Mouse (Mus musculus): ENCODE results near the gene Pla2g7. TPM values are rescaled to one million over a fixed set of nuclear protein-coding genes. Genes with fewer than 3 reads are reported as not detected.

Pla2g7 gene
- polyA plus RNA-seq, 1 experiment from 2014 or later: 15.4 TPM

DNA sequence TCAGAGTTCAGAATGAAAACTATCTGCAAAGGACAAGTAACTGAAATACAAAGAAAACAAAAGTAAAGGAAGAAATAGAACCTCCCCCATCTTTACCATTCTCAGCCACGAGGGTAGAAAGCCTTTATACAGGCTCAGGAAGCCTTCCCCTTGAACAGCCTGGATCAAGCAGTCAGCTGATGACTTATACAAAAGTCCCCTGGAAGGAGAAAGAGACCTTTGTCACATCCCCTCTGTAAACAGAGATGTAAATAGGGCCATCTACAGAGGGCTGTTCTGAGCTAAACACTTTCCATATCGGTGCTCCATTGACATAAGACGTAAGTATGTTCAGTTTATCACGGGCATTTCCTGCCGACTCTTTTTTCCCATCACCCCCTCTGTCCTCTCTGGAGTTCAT, 79.0 kb downstream of the Pla2g7 start:
- peaks cover 9% of the 10 kb centered on the region; the same call in 1 of the 2 replicates for H3K36me3 ChIP-seq (ENCODE audit: control insufficient read depth, insufficient read depth, low read length)
- no peak overlapping the region for H3K27ac ChIP-seq (ENCODE audit: low read depth, low read length)
- H3K27me3 ChIP-seq (ENCODE audit: control insufficient read depth, insufficient read depth, low read length): no peaks in the 10 kb centered on the region
- WGBS: 53% methylated on average over 5 of the region's 5 CpGs
- no peaks in the 10 kb centered on the region for H3K4me1 ChIP-seq (replicated peaks; ENCODE audit: control insufficient read depth, insufficient read depth, low read length)
- 0 out of 2 replicates have a peak, but pooled peaks have one; percentile 49 for ATAC-seq (ENCODE audit: low FRiP score)
- H3K4me2 ChIP-seq (replicated peaks; ENCODE audit: low read depth, low read length): no peak overlapping the region
- no peak overlapping the region for H3K9ac ChIP-seq (ENCODE audit: low read depth, low read length)
- DNase-seq (ENCODE audit: low spot score): no peak
- no peaks in the 10 kb centered on the region for H3K9me3 ChIP-seq (ENCODE audit: control insufficient read depth, low read length)
- no peak overlapping the region for H3K4me3 ChIP-seq (ENCODE audit: low read depth, low read length)

- Histone ChIP-seq H3K4me3 (ENCODE audit: low read depth, low read length) (no peak overlapping the region), H3K9ac (ENCODE audit: low read depth, low read length) (no peak overlapping the region), H3K27me3 (ENCODE audit: control insufficient read depth, insufficient read depth, low read length) (no peaks in the 10 kb centered on the region), H3K27ac (ENCODE audit: low read depth, low read length) (no peak overlapping the region), H3K4me2 (replicated peaks; ENCODE audit: low read depth, low read length) (no peak overlapping the region), H3K36me3 (ENCODE audit: control insufficient read depth, insufficient read depth, low read length) (no peaks in the 10 kb centered on the region), H3K4me1 (replicated peaks; ENCODE audit: control insufficient read depth, insufficient read depth, low read length) (no peaks in the 10 kb centered on the region), H3K9me3 (ENCODE audit: control insufficient read depth, low read length) (no peaks in the 10 kb centered on the region)
- no peak for ATAC-seq (ENCODE audit: low FRiP score)
- 81% methylated on average over 10 of the region's 10 CpGs for WGBS
- DNase-seq (ENCODE audit: low spot score): peak; percentile 51
Observed at GRCm38 (mm10) chr17:43649641-43650436, 81.9 kb downstream of the Pla2g7 start.

DNA sequence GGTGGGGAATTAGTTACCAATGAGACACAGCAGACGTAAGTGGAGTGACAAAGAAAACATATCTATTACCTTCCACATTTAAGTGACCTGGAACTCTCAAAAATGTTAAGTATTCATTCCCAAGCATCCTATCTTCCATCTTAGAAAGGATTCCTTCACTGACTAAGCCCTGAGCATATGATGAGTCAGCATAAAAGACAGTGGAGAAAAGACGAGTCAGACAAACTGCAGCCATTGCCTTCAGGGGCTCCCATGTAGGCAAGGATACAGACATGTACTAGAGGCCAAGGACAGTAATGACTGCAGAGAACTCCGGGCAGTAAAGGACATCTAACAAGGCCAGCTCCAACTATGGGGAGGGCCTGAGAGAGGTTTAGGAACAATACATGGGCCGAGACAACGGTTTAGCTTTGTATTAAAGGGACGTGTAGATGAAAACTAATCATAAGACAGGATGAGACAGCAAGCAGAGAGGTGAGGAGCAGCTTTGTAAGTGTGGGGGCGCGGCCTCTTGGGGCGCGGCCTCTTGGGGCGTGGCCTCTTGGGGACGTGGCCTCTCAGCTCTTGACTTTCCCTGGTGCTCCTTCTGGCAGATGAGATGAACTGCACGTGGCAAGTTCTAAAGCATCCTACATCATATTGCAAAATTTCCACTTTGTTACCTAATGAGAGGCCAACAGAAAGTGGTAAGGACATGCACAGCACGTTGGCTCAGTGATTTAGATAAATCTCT, 83.6 kb downstream of the Pla2g7 start:
- no peak for DNase-seq (ENCODE audit: low spot score)
- WGBS: 71% methylated on average over 14 of the region's 14 CpGs
- Histone ChIP-seq H3K4me3 (ENCODE audit: low read depth, low read length) (no peak overlapping the region), H3K27ac (ENCODE audit: low read depth, low read length) (no peak overlapping the region), H3K9me3 (ENCODE audit: control insufficient read depth, low read length) (no peaks in the 10 kb centered on the region), H3K27me3 (ENCODE audit: control insufficient read depth, insufficient read depth, low read length) (no peaks in the 10 kb centered on the region), H3K9ac (ENCODE audit: low read depth, low read length) (no peak overlapping the region), H3K4me2 (replicated peaks; ENCODE audit: low read depth, low read length) (no peak overlapping the region), H3K4me1 (replicated peaks; ENCODE audit: control insufficient read depth, insufficient read depth, low read length) (no peaks in the 10 kb centered on the region), H3K36me3 (ENCODE audit: control insufficient read depth, insufficient read depth, low read length) (no peaks in the 10 kb centered on the region)
- no peak for ATAC-seq (ENCODE audit: low FRiP score)

Other genes with a start within 250 kb of the Pla2g7 start
- gene Adgrf5, start 207.6 kb upstream of the Pla2g7 start, polyA plus RNA-seq (2014; fragmentation: Nextera tagmentation; extraction: Ambion mirVana): 6.8 and 9.4 TPM in 2 replicates
- not detected in 2 replicates for gene Mep1a, start 65.3 kb upstream of the Pla2g7 start, polyA plus RNA-seq (2014; fragmentation: Nextera tagmentation; extraction: Ambion mirVana)
- gene Ankrd66, start 24.5 kb upstream of the Pla2g7 start, polyA plus RNA-seq (2014; fragmentation: Nextera tagmentation; extraction: Ambion mirVana): 1.2 TPM in 2 replicates
- 0.03 and 0.07 TPM in 2 replicates for gene Tdrd6, start 62.2 kb downstream of the Pla2g7 start, polyA plus RNA-seq (2014; fragmentation: Nextera tagmentation; extraction: Ambion mirVana)
- gene Slc25a27, start 99.1 kb downstream of the Pla2g7 start, polyA plus RNA-seq (2014; fragmentation: Nextera tagmentation; extraction: Ambion mirVana): 36.8 and 43.2 TPM in 2 replicates
- 28.9 and 30.9 TPM in 2 replicates for gene Cyp39a1, start 99.3 kb downstream of the Pla2g7 start, polyA plus RNA-seq (2014; fragmentation: Nextera tagmentation; extraction: Ambion mirVana)
- gene Rcan2, start 233.3 kb downstream of the Pla2g7 start, polyA plus RNA-seq (2014; fragmentation: Nextera tagmentation; extraction: Ambion mirVana): 32.3 and 37.6 TPM in 2 replicates